In the genomic region with DNA sequence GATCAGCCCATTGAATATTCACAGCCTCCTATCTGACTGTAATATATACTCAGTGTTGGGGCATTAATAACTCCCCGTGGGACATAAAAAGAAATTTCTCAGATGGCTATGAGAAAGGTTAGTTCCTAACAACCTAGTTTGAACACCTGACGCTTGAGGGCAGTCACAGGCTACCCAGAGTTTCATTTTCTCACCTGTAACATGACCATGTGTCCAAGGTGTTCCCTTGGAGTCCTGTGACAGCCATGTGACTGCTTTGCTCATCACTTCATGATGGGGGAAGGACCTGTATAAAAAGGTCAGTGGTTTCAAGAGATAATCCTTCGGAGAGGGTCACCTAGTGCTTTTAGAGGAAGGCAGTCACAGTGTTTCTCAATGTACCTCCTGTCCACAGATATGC, we compare ENCODE assay signal across 32 mouse cellular contexts. TPM values are rescaled to one million over a fixed set of nuclear protein-coding genes. Genes with fewer than 3 reads are reported as not detected.
DNase-seq lines count a peak whose midpoint lies in the region; ATAC-seq and TF ChIP-seq lines count a peak whose summit lies in the region.
"Had no signal": no experiment of that assay in that cellular context is flagged by ENCODE, and none has a peak within 500 bp of the region (broad histone marks: within the 10 kb centered on the region; RNA-seq: fewer than 3 reads in every experiment).

No protein-coding gene starts in this region.

- H3K4me3 ChIP-seq in gastrocnemius, adult 2 months = no peak overlapping the region; the same call in 1 of the 2 replicates
- no peak overlapping the region for H3K4me3 ChIP-seq in heart, postnatal 0 days (ENCODE audit: low read depth, low read length)
- no peak overlapping the region for H3K4me3 ChIP-seq in layer of hippocampus, adult 2 months
- H3K4me3 ChIP-seq: embryonic facial prominence, embryonic 10.5 days; embryonic facial prominence, embryonic 13.5 days; erythroblast, embryonic 14.5 days; forebrain, embryonic 12.5 days; forebrain, embryonic 15.5 days had no signal

- peak; percentile 35 for TF ChIP-seq CTCF in gastrocnemius, adult 2 months (IDR thresholded peaks at IDR 0.05)
- 0 out of 2 replicates have a peak, but pooled peaks have one; percentile 4 for TF ChIP-seq CTCF in heart, postnatal 0 days (IDR thresholded peaks at IDR 0.05; ENCODE audit: low read depth)
- no peak for TF ChIP-seq CTCF in layer of hippocampus, adult 2 months (conservative IDR thresholded peaks at IDR 0.05)

- H3K27me3 ChIP-seq in heart, postnatal 0 days (ENCODE audit: control insufficient read depth, insufficient read depth, low read length) = no peaks in the 10 kb centered on the region
- H3K27me3 ChIP-seq: forebrain, embryonic 12.5 days; forebrain, embryonic 15.5 days had no signal

- H3K4me1 ChIP-seq in heart, postnatal 0 days (ENCODE audit: control insufficient read depth, insufficient read depth) = peaks cover 12% of the 10 kb centered on the region; the same call in 1 of the 2 replicates
- H3K4me1 ChIP-seq: embryonic facial prominence, embryonic 10.5 days; embryonic facial prominence, embryonic 13.5 days; forebrain, embryonic 12.5 days; forebrain, embryonic 15.5 days had no signal

- H3K9ac ChIP-seq in heart, postnatal 0 days (replicated peaks; ENCODE audit: low read depth, low read length) = no peak overlapping the region
- H3K9ac ChIP-seq: embryonic facial prominence, embryonic 13.5 days; forebrain, embryonic 12.5 days; forebrain, embryonic 15.5 days; hindbrain, embryonic 14.5 days had no signal

- intact Hi-C loops in gastrocnemius, adult 2 months (cut with DNase I) = no loop called here

- WGBS in heart, postnatal 0 days = 61% methylated on average over 3 of the region's 3 CpGs

- no peaks in the 10 kb centered on the region for H3K9me3 ChIP-seq in heart, postnatal 0 days (replicated peaks; ENCODE audit: control insufficient read depth, low read length)
- H3K9me3 ChIP-seq: embryonic facial prominence, embryonic 10.5 days; embryonic facial prominence, embryonic 13.5 days; forebrain, embryonic 12.5 days; forebrain, embryonic 15.5 days had no signal

- no peak overlapping the region for H3K4me2 ChIP-seq in heart, postnatal 0 days (ENCODE audit: low read depth, low read length)
- H3K4me2 ChIP-seq: embryonic facial prominence, embryonic 13.5 days; forebrain, embryonic 12.5 days; forebrain, embryonic 15.5 days; heart, embryonic 11.5 days; hindbrain, embryonic 14.5 days had no signal

- H3K36me3 ChIP-seq in heart, postnatal 0 days (replicated peaks; ENCODE audit: control insufficient read depth, insufficient read depth, low read length) = 0 out of 2 replicates have a peak, but pooled peaks cover 3% of the 10 kb centered on the region
- H3K36me3 ChIP-seq: embryonic facial prominence, embryonic 10.5 days; embryonic facial prominence, embryonic 13.5 days; forebrain, embryonic 12.5 days; forebrain, embryonic 15.5 days had no signal

- peak; percentile 66 for DNase-seq in gastrocnemius, adult 2 months
- DNase-seq in gastrocnemius, postnatal 10 days = no peak
- DNase-seq in heart, postnatal 0 days (ENCODE audit: low spot score) = no peak
- no peak for DNase-seq in heart, postnatal 4 days
- peak; percentile 6 for DNase-seq in R1 (ENCODE audit: low read depth, low spot score)
- no peak for DNase-seq in layer of hippocampus, adult 2 months (ENCODE audit: low spot score in 2 of 2)
- DNase-seq in layer of hippocampus, adult 8-10 months (ENCODE audit: low spot score in 2 of 2) = no peak
- DNase-seq: adrenal gland, adult 2 months; adrenal gland, postnatal 14 days; B cell, adult 2 months; cerebellum, adult 11 months; cerebellum, adult 2 months; cerebellum, postnatal 10 days; cerebellum, postnatal 36 days; embryo, embryonic 11 days; heart, adult 11 months; heart, postnatal 10 days; heart, postnatal 36 days; kidney, adult 18-20 months had no signal

- H3K27ac ChIP-seq in gastrocnemius, adult 2 months = peak overlapping the region; percentile 92
- H3K27ac ChIP-seq in heart, postnatal 0 days (ENCODE audit: low read depth) = no peak overlapping the region
- H3K27ac ChIP-seq in layer of hippocampus, adult 2 months = no peak overlapping the region
- H3K27ac ChIP-seq: embryonic facial prominence, embryonic 10.5 days; embryonic facial prominence, embryonic 13.5 days; forebrain, embryonic 12.5 days; forebrain, embryonic 15.5 days; hindbrain, embryonic 14.5 days; hindbrain, postnatal 0 days had no signal

- TF ChIP-seq EP300 in heart, postnatal 0 days (IDR thresholded peaks at IDR 0.05; ENCODE audit: low read depth) = no peak

- no peak for ATAC-seq in heart, postnatal 0 days (ENCODE audit: insufficient read depth, low read depth)
- ATAC-seq: forebrain, embryonic 15.5 days; hindbrain, postnatal 0 days; inflammation-experienced regulatory T-cells, adult 6 months; intestine, embryonic 16.5 days had no signal

RNA-seq across cellular contexts. Expression of gene Spata4, which starts 19.1 kb away (rescaled TPM):
- total RNA-seq in gastrocnemius, adult 2 months (2021) = not detected
- not detected for total RNA-seq in gastrocnemius, postnatal 10 days (2021)
- not detected in 2 replicates for total RNA-seq in heart, postnatal 0 days (2014; rRNA removed; ENCODE audit: low replicate concordance)
- not detected in 2 replicates for polyA plus RNA-seq in heart, postnatal 0 days (2015; fragmentation: Nextera tagmentation; extraction: Ambion mirVana)
- total RNA-seq in heart, postnatal 4 days (2021) = under 1 TPM in 1 of 2 experiments, not detected in 1; 0.33 TPM
- total RNA-seq in layer of hippocampus, adult 2 months (2021) = under 1 TPM in 1 of 2 experiments, not detected in 1; 0.46 TPM
- total RNA-seq in layer of hippocampus, adult 8-10 months (2022) = not detected
- total RNA-seq: adrenal gland, postnatal 14 days; ES-E14; heart, adult 8-10 months; heart, postnatal 10 days; heart, postnatal 36 days; hindbrain, postnatal 0 days had no signal
- polyA plus RNA-seq: adrenal gland, adult 2 months; cerebellum, adult 2 months; embryonic facial prominence, embryonic 10.5 days; embryonic facial prominence, embryonic 13.5 days; erythroblast, embryonic 14.5 days; heart, embryonic 11.5 days; heart, embryonic 14.5 days; inflammation-experienced regulatory T-cells, adult 6 months; intestine, embryonic 16.5 days had no signal

RNA-seq across cellular contexts. Expression of gene Spcs3, which starts 51.6 kb away (rescaled TPM):
- total RNA-seq in gastrocnemius, adult 2 months (2021) = 10 to 100 TPM; 26.6 to 27.7 TPM
- total RNA-seq in gastrocnemius, postnatal 10 days (2021) = 10 to 100 TPM; 22.8 to 28.2 TPM
- total RNA-seq in heart, postnatal 0 days (2014; rRNA removed; ENCODE audit: low replicate concordance) = 24.8 and 36.7 TPM in 2 replicates
- 32.7 and 36.2 TPM in 2 replicates for polyA plus RNA-seq in heart, postnatal 0 days (2015; fragmentation: Nextera tagmentation; extraction: Ambion mirVana)
- 10 to 100 TPM; 38.0 to 39.8 TPM for total RNA-seq in heart, postnatal 4 days (2021)
- total RNA-seq in layer of hippocampus, adult 2 months (2021) = 10 to 100 TPM; 44.9 to 47.1 TPM
- total RNA-seq in layer of hippocampus, adult 8-10 months (2022) = 10 to 100 TPM; 42.9 to 56.3 (median 49.4) TPM

RNA-seq across cellular contexts. Expression of gene Asb5, which starts 52.1 kb away (rescaled TPM):
- 100 to 1,000 TPM; 148 to 292 TPM for total RNA-seq in gastrocnemius, adult 2 months (2021)
- 100 to 1,000 TPM; 124 to 132 TPM for total RNA-seq in gastrocnemius, postnatal 10 days (2021)
- 1.9 and 2.2 TPM in 2 replicates for total RNA-seq in heart, postnatal 0 days (2014; rRNA removed; ENCODE audit: low replicate concordance)
- 6.6 and 8.6 TPM in 2 replicates for polyA plus RNA-seq in heart, postnatal 0 days (2015; fragmentation: Nextera tagmentation; extraction: Ambion mirVana)
- total RNA-seq in heart, postnatal 4 days (2021) = 1 to 10 TPM; 3.7 to 4.7 TPM
- total RNA-seq in layer of hippocampus, adult 2 months (2021) = 1 to 10 TPM; 1.5 to 1.7 TPM
- total RNA-seq in layer of hippocampus, adult 8-10 months (2022) = 1 to 10 TPM in 3 of 4 experiments, under 1 TPM in 1; 0.83 to 2.0 (median 1.3) TPM
- total RNA-seq: adrenal gland, adult 2 months; adrenal gland, postnatal 14 days had no signal
- polyA plus RNA-seq: erythroblast, embryonic 14.5 days; inflammation-experienced regulatory T-cells, adult 6 months had no signal

Comparison
In these comparisons a context has a peak if more than half of its experiments do, and no peak if none do; other contexts are left out.
1. DNase-seq: peak in gastrocnemius, adult 2 months (single experiment) and R1 (single experiment); none in gastrocnemius, postnatal 10 days (single experiment), heart, postnatal 0 days (single experiment), heart, postnatal 4 days (single experiment), layer of hippocampus, adult 2 months (0 of 2) and layer of hippocampus, adult 8-10 months (0 of 2).
2. RNA of gene Asb5, which starts 52.1 kb away (total RNA-seq): 148 to 292 TPM in gastrocnemius, adult 2 months and 124 to 132 TPM in gastrocnemius, postnatal 10 days; 3.7 to 4.7 TPM in heart, postnatal 4 days, 1.9 to 2.2 TPM in heart, postnatal 0 days, 1.5 to 1.7 TPM in layer of hippocampus, adult 2 months and 0.83 to 2.0 TPM in layer of hippocampus, adult 8-10 months; every median in the first group is over 10 times any median in the second.